Mouse (Mus musculus): ENCODE data around the gene Prdx2. TPM values are rescaled to one million over a fixed set of nuclear protein-coding genes. Genes with fewer than 3 reads are reported as not detected.

Gene Prdx2
- polyA plus RNA-seq, 1 experiment from 2014 or later, result 1,255 TPM

GRCm38 (mm10) chr8:84985049-84985683, 15.8 kb downstream of the Prdx2 start:
- peaks cover 59% of the 10 kb centered on the region for H3K4me1 ChIP-seq
- WGBS, result under 1% methylated on average over 23 of the region's 23 CpGs

GRCm38 (mm10) chr8:84985684-84986378, 16.4 kb downstream of the Prdx2 start:
- Histone ChIP-seq H3K36me3 (replicated peaks) (no peaks in the 10 kb centered on the region), H3K9me3 (no peaks in the 10 kb centered on the region), H3K27ac (peak overlapping the region; percentile 83), H3K4me1 (peaks cover 57% of the 10 kb centered on the region), H3K27me3 (ENCODE audit: poor library complexity, severe bottlenecking) (peaks cover 78% of the 10 kb centered on the region), H3K4me3 (peak overlapping the region; percentile 62)
- peak; percentile 85 for DNase-seq (ENCODE audit: extremely low spot score, low spot score)
- under 1% methylated on average over 53 of the region's 53 CpGs for WGBS

More at GRCm38 (mm10) chr8:84985049-84985683, 15.8 kb downstream of the Prdx2 start:
- Histone ChIP-seq H3K27me3 (ENCODE audit: poor library complexity, severe bottlenecking) (peaks cover 85% of the 10 kb centered on the region), H3K27ac (peak overlapping the region; percentile 83), H3K36me3 (replicated peaks) (no peaks in the 10 kb centered on the region), H3K4me3 (peak overlapping the region; percentile 62), H3K9me3 (no peaks in the 10 kb centered on the region)
- DNase-seq (ENCODE audit: extremely low spot score, low spot score), result no peak

GRCm38 (mm10) chr8:84986379-84986945, 17.1 kb downstream of the Prdx2 start:
- no peak for DNase-seq (ENCODE audit: extremely low spot score, low spot score)
- WGBS, result 45% methylated on average over 8 of the region's 8 CpGs
- Histone ChIP-seq H3K9me3 (no peaks in the 10 kb centered on the region), H3K36me3 (replicated peaks) (no peaks in the 10 kb centered on the region), H3K27me3 (ENCODE audit: poor library complexity, severe bottlenecking) (peaks cover 72% of the 10 kb centered on the region), H3K4me1 (peaks cover 58% of the 10 kb centered on the region), H3K27ac (peak overlapping the region; percentile 83), H3K4me3 (peak overlapping the region; percentile 62)

GRCm38 (mm10) chr8:84987388-84987787, 18.0 kb downstream of the Prdx2 start:
- Histone ChIP-seq H3K4me3 (no peak overlapping the region), H3K4me1 (peaks cover 51% of the 10 kb centered on the region), H3K27me3 (ENCODE audit: poor library complexity, severe bottlenecking) (peaks cover 66% of the 10 kb centered on the region), H3K36me3 (replicated peaks) (no peaks in the 10 kb centered on the region), H3K27ac (no peak overlapping the region), H3K9me3 (no peaks in the 10 kb centered on the region)
- no peak for DNase-seq (ENCODE audit: extremely low spot score, low spot score)
- 89% methylated on average over 5 of the region's 5 CpGs for WGBS

- Histone ChIP-seq H3K27me3 (ENCODE audit: poor library complexity, severe bottlenecking) (peaks cover 61% of the 10 kb centered on the region), H3K36me3 (replicated peaks) (no peaks in the 10 kb centered on the region), H3K4me1 (peaks cover 51% of the 10 kb centered on the region), H3K27ac (no peak overlapping the region), H3K9me3 (no peaks in the 10 kb centered on the region), H3K4me3 (no peak overlapping the region)
- DNase-seq (ENCODE audit: extremely low spot score, low spot score), result no peak
- 84% methylated on average over 2 of the region's 2 CpGs for WGBS
Observed at GRCm38 (mm10) chr8:84987903-84988302, 18.5 kb downstream of the Prdx2 start.

GRCm38 (mm10) chr8:84989311-84989731, 19.9 kb downstream of the Prdx2 start:
- WGBS, result 11% methylated on average over 15 of the region's 15 CpGs
- no peaks in the 10 kb centered on the region for H3K36me3 ChIP-seq (replicated peaks)
- no peak for DNase-seq (ENCODE audit: extremely low spot score, low spot score)
- peaks cover 46% of the 10 kb centered on the region for H3K4me1 ChIP-seq
- no peaks in the 10 kb centered on the region for H3K9me3 ChIP-seq
- peaks cover 60% of the 10 kb centered on the region for H3K27me3 ChIP-seq (ENCODE audit: poor library complexity, severe bottlenecking)
- peak overlapping the region; percentile 73 for H3K4me3 ChIP-seq
- no peak overlapping the region for H3K27ac ChIP-seq

- Histone ChIP-seq H3K27ac (peak overlapping the region; percentile 89), H3K27me3 (ENCODE audit: poor library complexity, severe bottlenecking) (peaks cover 60% of the 10 kb centered on the region)
- DNase-seq (ENCODE audit: extremely low spot score, low spot score), result peak; percentile 88
Observed at GRCm38 (mm10) chr8:84989810-84990209, 20.4 kb downstream of the Prdx2 start.

GRCm38 (mm10) chr8:84990349-84990748, 21.0 kb downstream of the Prdx2 start, which contains the start of gene Hook2:
Hook2 (plus strand) TSS chr8:84990603.
- Histone ChIP-seq H3K36me3 (replicated peaks) (0 out of 2 replicates have a peak, but pooled peaks cover 4% of the 10 kb centered on the region), H3K9me3 (no peaks in the 10 kb centered on the region), H3K27me3 (ENCODE audit: poor library complexity, severe bottlenecking) (peaks cover 64% of the 10 kb centered on the region), H3K27ac (peak within 1 kb of the TSS; percentile 89), H3K4me1 (peaks cover 36% of the 10 kb centered on the region), H3K4me3 (peak within 1 kb of the TSS; percentile 73)
- under 1% methylated on average over 28 of the region's 28 CpGs for WGBS
- DNase-seq (ENCODE audit: extremely low spot score, low spot score), result peak; percentile 96

More at GRCm38 (mm10) chr8:84989810-84990209, 20.4 kb downstream of the Prdx2 start:
- peak overlapping the region; percentile 73 for H3K4me3 ChIP-seq
- under 1% methylated on average over 15 of the region's 15 CpGs for WGBS
- H3K9me3 ChIP-seq, result no peaks in the 10 kb centered on the region
- H3K36me3 ChIP-seq (replicated peaks), result no peaks in the 10 kb centered on the region
- peaks cover 41% of the 10 kb centered on the region for H3K4me1 ChIP-seq

- H3K27ac ChIP-seq, result peak overlapping the region; percentile 89
- H3K4me3 ChIP-seq, result peak overlapping the region; percentile 73
- under 1% methylated on average over 15 of the region's 15 CpGs for WGBS
- H3K36me3 ChIP-seq (replicated peaks), result 0 out of 2 replicates have a peak, but pooled peaks cover 7% of the 10 kb centered on the region
- H3K9me3 ChIP-seq, result no peaks in the 10 kb centered on the region
- peaks cover 64% of the 10 kb centered on the region for H3K27me3 ChIP-seq (ENCODE audit: poor library complexity, severe bottlenecking)
- peaks cover 36% of the 10 kb centered on the region for H3K4me1 ChIP-seq
- DNase-seq (ENCODE audit: extremely low spot score, low spot score), result no peak
Observed at GRCm38 (mm10) chr8:84990836-84991235, 21.4 kb downstream of the Prdx2 start.

- H3K27ac ChIP-seq, result no peak overlapping the region
- no peak for DNase-seq (ENCODE audit: extremely low spot score, low spot score)
- H3K36me3 ChIP-seq (replicated peaks), result 0 out of 2 replicates have a peak, but pooled peaks cover 8% of the 10 kb centered on the region
- 94% methylated on average over 9 of the region's 9 CpGs for WGBS
- no peak overlapping the region for H3K4me3 ChIP-seq
- peaks cover 53% of the 10 kb centered on the region for H3K27me3 ChIP-seq (ENCODE audit: poor library complexity, severe bottlenecking)
- H3K4me1 ChIP-seq, result peaks cover 39% of the 10 kb centered on the region
- H3K9me3 ChIP-seq, result no peaks in the 10 kb centered on the region; the same call in 1 of the 2 replicates
Observed at GRCm38 (mm10) chr8:84994375-84994774, 25.0 kb downstream of the Prdx2 start.

GRCm38 (mm10) chr8:84995680-84996079, 26.3 kb downstream of the Prdx2 start:
- WGBS, result 27% methylated on average over 25 of the region's 25 CpGs
- DNase-seq (ENCODE audit: extremely low spot score, low spot score), result no peak
- H3K27me3 ChIP-seq (ENCODE audit: poor library complexity, severe bottlenecking), result peaks cover 52% of the 10 kb centered on the region
- H3K27ac ChIP-seq, result peak overlapping the region; percentile 52; the same call in 1 of the 2 replicates
- H3K4me3 ChIP-seq, result peak overlapping the region; percentile 32; the same call in 1 of the 2 replicates
- 0 out of 2 replicates have a peak, but pooled peaks cover 8% of the 10 kb centered on the region for H3K36me3 ChIP-seq (replicated peaks)
- peaks cover 29% of the 10 kb centered on the region for H3K4me1 ChIP-seq
- no peaks in the 10 kb centered on the region; the same call in 1 of the 2 replicates for H3K9me3 ChIP-seq

GRCm38 (mm10) chr8:84996978-84997377, 27.6 kb downstream of the Prdx2 start:
- Histone ChIP-seq H3K27me3 (ENCODE audit: poor library complexity, severe bottlenecking) (peaks cover 49% of the 10 kb centered on the region), H3K9me3 (no peaks in the 10 kb centered on the region; the same call in 1 of the 2 replicates), H3K4me1 (peaks cover 21% of the 10 kb centered on the region), H3K27ac (no peak overlapping the region), H3K4me3 (no peak overlapping the region), H3K36me3 (replicated peaks) (0 out of 2 replicates have a peak, but pooled peaks cover 8% of the 10 kb centered on the region)
- WGBS, result 76% methylated on average over 5 of the region's 5 CpGs
- DNase-seq (ENCODE audit: extremely low spot score, low spot score), result no peak

Data from forebrain, embryonic 10.5 days (tissue).